Mouse (Mus musculus) gastrocnemius, adult 18-20 months (tissue): Measurements from ENCODE around the gene Gdpd1. TPM values are rescaled to one million over a fixed set of nuclear protein-coding genes. Genes with fewer than 3 reads are reported as not detected.

Experiments used
- DNase-seq: peaks from one replicate; pipeline ENCODE4 v3.0.0; 2021; ENCODE audit warnings: low spot score
- microRNA-seq: library from miRNA; unstranded; fragments of <30 nt; microRNA quantifications from one replicate; pipeline ENCODE4 v1.2.0, GENCODE M21; 2021
- total RNA-seq, 2 experiments: library from RNA; stranded (reverse); gene quantifications; 2 replicates each; pipeline ENCODE4 v1.2.3; 2021

Gdpd1 gene
- total RNA-seq, 2 experiments from 2014 or later = 4.2 to 4.6 TPM

DNA sequence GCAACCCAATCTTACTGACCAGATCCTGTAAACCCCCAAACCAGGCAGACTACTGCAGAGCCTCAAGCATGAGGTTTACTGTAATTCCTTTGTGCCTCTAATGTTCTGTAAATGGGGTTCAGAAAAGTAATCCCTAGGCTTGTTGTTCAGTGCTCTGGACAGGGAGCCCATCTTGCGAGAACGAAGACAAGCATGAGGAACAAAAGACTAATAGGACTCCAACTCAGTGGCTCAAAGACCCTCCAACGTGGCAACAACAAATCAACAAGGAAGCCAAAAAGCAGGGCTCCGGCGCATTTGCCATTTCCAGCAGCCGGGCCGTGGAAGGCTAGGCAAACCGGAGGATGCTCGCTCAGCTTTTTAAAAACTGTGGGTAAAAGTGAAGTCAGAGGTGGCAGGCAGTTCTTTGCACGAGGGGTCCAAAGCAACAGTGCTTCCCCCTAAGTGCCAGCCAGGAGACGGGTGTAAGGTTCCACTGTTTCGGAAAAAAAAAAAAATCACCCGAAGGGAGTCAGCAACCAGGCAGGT, 81.3 kb downstream of the Gdpd1 start:
- DNase-seq = no peak

GRCm38 (mm10) chr11:86991241-86991640, 82.6 kb downstream of the Gdpd1 start:
- DNase-seq = no peak

DNA sequence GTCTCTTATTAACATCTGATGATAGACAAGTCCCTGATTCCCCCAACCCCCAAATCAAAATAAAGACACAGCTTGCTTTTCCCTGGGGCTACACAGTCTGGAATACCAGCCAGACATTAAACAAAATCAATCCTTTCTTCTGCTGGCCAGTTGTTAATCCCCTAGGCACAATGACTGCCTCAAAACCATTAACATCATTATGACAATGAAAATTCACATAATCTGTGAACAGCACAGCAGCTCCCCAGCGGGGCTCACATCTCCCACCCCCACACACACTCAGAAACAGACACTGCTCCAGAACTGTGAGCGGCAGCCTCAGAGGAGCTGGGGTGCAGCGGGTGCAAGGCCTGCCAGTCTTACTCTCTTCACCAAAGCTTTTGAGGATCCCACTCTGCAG, 83.6 kb downstream of the Gdpd1 start:
- no peak for DNase-seq

- DNase-seq = no peak
Measured at GRCm38 (mm10) chr11:86984990-86985389, 88.9 kb downstream of the Gdpd1 start.

Small RNA genes lying within 50 kb of the gene (microRNA-seq; reads per million reads assigned to microRNA genes)
- gene Mir301 = 331 reads per million, percentile 71 among the genes with 10 or more reads in this experiment

Other genes with a start within 250 kb of the Gdpd1 start
- gene Ypel2, start 80.4 kb downstream of the Gdpd1 start, total RNA-seq = 1 to 10 TPM; 6.4 to 9.4 TPM
- 1 to 10 TPM; 8.0 to 8.6 TPM for gene Smg8, start 12.7 kb upstream of the Gdpd1 start, total RNA-seq
- gene Prr11, start 34.6 kb upstream of the Gdpd1 start, total RNA-seq = under 1 TPM; 0.16 to 0.17 TPM
- gene Ska2, start 35.2 kb upstream of the Gdpd1 start, total RNA-seq = 1 to 10 TPM; 4.6 to 5.3 TPM
- gene Trim37, start 53.0 kb upstream of the Gdpd1 start, total RNA-seq = 1 to 10 TPM; 3.4 to 3.9 TPM